ENCODE assay signal across 14 mouse cellular contexts in genomic region chr19:40549516-40550135, GRCm38 (mm10). TPM values are rescaled to one million over a fixed set of nuclear protein-coding genes. Genes with fewer than 3 reads are reported as not detected.
DNase-seq lines count a peak whose midpoint lies in the region; ATAC-seq lines count a peak whose summit lies in the region.
"Had no signal": no experiment of that assay in that cellular context is flagged by ENCODE, and none has a peak within 500 bp of the region (broad histone marks: within the 10 kb centered on the region; RNA-seq: fewer than 3 reads in every experiment).

No protein-coding gene starts in this region.

- H3K36me3 ChIP-seq in kidney, embryonic 15.5 days = peaks cover 40% of the 10 kb centered on the region
- peaks cover 3% of the 10 kb centered on the region; the same call in 1 of the 2 replicates for H3K36me3 ChIP-seq in intestine, embryonic 16.5 days (ENCODE audit: control insufficient read depth, insufficient read depth, low read length)

- no peaks in the 10 kb centered on the region for H3K9me3 ChIP-seq in kidney, embryonic 15.5 days (replicated peaks)
- H3K9me3 ChIP-seq in intestine, embryonic 16.5 days (ENCODE audit: control insufficient read depth, low read length) = no peaks in the 10 kb centered on the region
- H3K9me3 ChIP-seq: G1E; liver, embryonic 12.5 days; neural tube, embryonic 15.5 days had no signal

- ATAC-seq in frontal cortex, adult (ENCODE audit: low TSS enrichment) = peak; percentile 42; the same call in 1 of the 2 replicates
- no peak for ATAC-seq in kidney, embryonic 15.5 days (replicated peaks; ENCODE audit: low FRiP score)
- peak; percentile 19; the same call in 1 of the 2 replicates for ATAC-seq in intestine, embryonic 16.5 days
- ATAC-seq: liver, embryonic 12.5 days had no signal

- 32% methylated on average over 6 of the region's 6 CpGs for WGBS in kidney, embryonic 15.5 days
- 64% methylated on average over 6 of the region's 6 CpGs for WGBS in intestine, embryonic 16.5 days

- H3K27ac ChIP-seq in kidney, embryonic 15.5 days = peak overlapping the region; percentile 34
- peak overlapping the region; percentile 72 for H3K27ac ChIP-seq in intestine, embryonic 16.5 days (ENCODE audit: low read length)
- H3K27ac ChIP-seq: liver, embryonic 12.5 days; macrophage; neural tube, embryonic 15.5 days had no signal

- H3K4me2 ChIP-seq in kidney, embryonic 15.5 days = no peak overlapping the region
- H3K4me2 ChIP-seq in intestine, embryonic 16.5 days (ENCODE audit: low read depth, low read length) = no peak overlapping the region
- H3K4me2 ChIP-seq: liver, embryonic 12.5 days; neural tube, embryonic 15.5 days had no signal

- peaks cover 3% of the 10 kb centered on the region; the same call in 1 of the 2 replicates for H3K27me3 ChIP-seq in kidney, embryonic 15.5 days
- H3K27me3 ChIP-seq in intestine, embryonic 16.5 days (replicated peaks; ENCODE audit: control insufficient read depth, insufficient read depth, low read length) = no peaks in the 10 kb centered on the region
- H3K27me3 ChIP-seq: liver, embryonic 12.5 days; neural tube, embryonic 15.5 days had no signal

- H3K4me3 ChIP-seq in kidney, embryonic 15.5 days (replicated peaks) = no peak overlapping the region
- H3K4me3 ChIP-seq in intestine, embryonic 16.5 days (ENCODE audit: low read length) = no peak overlapping the region
- H3K4me3 ChIP-seq: liver, embryonic 12.5 days; neural tube, embryonic 15.5 days had no signal

- H3K9ac ChIP-seq in kidney, embryonic 15.5 days = no peak overlapping the region
- no peak overlapping the region for H3K9ac ChIP-seq in intestine, embryonic 16.5 days (ENCODE audit: low read depth, low read length)
- H3K9ac ChIP-seq: liver, embryonic 12.5 days; neural tube, embryonic 15.5 days had no signal

- DNase-seq in frontal cortex, postnatal 25 days (ENCODE audit: low spot score in 2 of 2) = no peak
- DNase-seq in kidney, adult 8-10 months = no peak
- peak; percentile 31 for DNase-seq in brain, adult 2 months (ENCODE audit: low read depth, low spot score)
- DNase-seq in embryo, embryonic 10 days (ENCODE audit: low spot score) = no peak
- DNase-seq in ovary, adult 18-20 months (ENCODE audit: low spot score) = no peak
- DNase-seq: cerebellum, adult 2 months; thymus, postnatal 4 days had no signal

- H3K4me1 ChIP-seq in kidney, embryonic 15.5 days = peaks cover 29% of the 10 kb centered on the region
- H3K4me1 ChIP-seq in intestine, embryonic 16.5 days (ENCODE audit: control insufficient read depth, insufficient read depth, low read length) = peaks cover 5% of the 10 kb centered on the region; the same call in 1 of the 2 replicates
- H3K4me1 ChIP-seq: neural tube, embryonic 15.5 days had no signal

RNA-seq across cellular contexts. Expression of gene Sorbs1, which starts 36.0 kb away (rescaled TPM):
- 53.4 and 59.2 TPM in 2 replicates for polyA plus RNA-seq in kidney, embryonic 15.5 days (2015; fragmentation: Nextera tagmentation; extraction: Ambion mirVana)
- 80.0 and 84.3 TPM in 2 replicates for polyA plus RNA-seq in intestine, embryonic 16.5 days (2015; fragmentation: Nextera tagmentation; extraction: Ambion mirVana)

RNA-seq across cellular contexts. Expression of gene Aldh18a1, which starts 38.6 kb away (rescaled TPM):
- 53.0 and 58.3 TPM in 2 replicates for polyA plus RNA-seq in kidney, embryonic 15.5 days (2015; fragmentation: Nextera tagmentation; extraction: Ambion mirVana)
- 299 and 355 TPM in 2 replicates for polyA plus RNA-seq in intestine, embryonic 16.5 days (2015; fragmentation: Nextera tagmentation; extraction: Ambion mirVana)
